Mouse (Mus musculus) ovary, postnatal 36 days (tissue): ENCODE measurements at regions not wholly inside any gene's neighbourhood (a gene's known extent, or its start where the extent isn't known, plus 50 kb on each side); places are given as distances from the start of the nearest gene placed in this dataset.
"Not testable (repeated sequence)": the region's sequence is repeated elsewhere in the genome, so short reads cannot be mapped to it uniquely, and the experiment has no call there.

Experiments used
- DNase-seq: peaks from one replicate; pipeline ENCODE4 v3.0.0; 2022; ENCODE audit warnings: low spot score, mixed read lengths

GRCm38 (mm10) chr10:118602922-118603321 lies 162.1 kb downstream of the Ifng start:
- DNase-seq = no peak

- no peak for DNase-seq
These were observed 163.1 kb downstream of the Ifng start for GRCm38 (mm10) chr10:118603857-118604414.

GRCm38 (mm10) chr10:118605156-118605821 lies 164.4 kb downstream of the Ifng start:
- DNase-seq = no peak

- no peak for DNase-seq
These were observed 166.6 kb downstream of the Ifng start for GRCm38 (mm10) chr10:118607418-118607817.

GRCm38 (mm10) chr10:118608376-118609145 lies 167.7 kb downstream of the Ifng start:
- DNase-seq = no peak

- DNase-seq = no peak
These were observed 168.3 kb downstream of the Ifng start for GRCm38 (mm10) chr10:118609157-118609556.

GRCm38 (mm10) chr10:118610868-118611461 lies 170.1 kb downstream of the Ifng start:
- no peak for DNase-seq

GRCm38 (mm10) chr10:118612091-118612490 lies 171.2 kb downstream of the Ifng start:
- no peak for DNase-seq

- no peak for DNase-seq
These were observed 172.3 kb downstream of the Ifng start for GRCm38 (mm10) chr10:118613056-118613695.

GRCm38 (mm10) chr10:118614251-118614865 lies 173.5 kb downstream of the Ifng start:
- DNase-seq = no peak

- DNase-seq = no peak
These were observed 174.5 kb downstream of the Ifng start for GRCm38 (mm10) chr10:118615131-118616020.

GRCm38 (mm10) chr10:118616031-118616615 lies 175.3 kb downstream of the Ifng start:
- DNase-seq = no peak

GRCm38 (mm10) chr10:118617291-118618044 lies 176.6 kb downstream of the Ifng start:
- DNase-seq = no peak

GRCm38 (mm10) chr10:118618251-118618650 lies 177.4 kb downstream of the Ifng start:
- DNase-seq = not testable (repeated sequence)

- no peak for DNase-seq
These were observed 178.1 kb downstream of the Ifng start for GRCm38 (mm10) chr10:118618766-118619600.

GRCm38 (mm10) chr10:118619601-118620000 lies 178.8 kb downstream of the Ifng start:
- DNase-seq = no peak

- no peak for DNase-seq
These were observed 179.8 kb downstream of the Ifng start for GRCm38 (mm10) chr10:118620611-118621010.

GRCm38 (mm10) chr10:118621546-118621945 lies 180.7 kb downstream of the Ifng start:
- DNase-seq = no peak

GRCm38 (mm10) chr10:118622131-118622530 lies 181.3 kb downstream of the Ifng start:
- DNase-seq = no peak
